Mouse (Mus musculus): ENCODE results near the gene Bbip1. TPM values are rescaled to one million over a fixed set of nuclear protein-coding genes. Genes with fewer than 3 reads are reported as not detected.

The Bbip1 gene
- polyA plus RNA-seq, 1 experiment from 2014 or later = 52.8 TPM

GRCm38 (mm10) chr19:53898970-53899900 lies 45.2 kb downstream of the Bbip1 start:
- Histone ChIP-seq H3K27me3 (ENCODE audit: control insufficient read depth, insufficient read depth, low read length) (no peaks in the 10 kb centered on the region), H3K9me3 (ENCODE audit: control insufficient read depth, low read length) (no peaks in the 10 kb centered on the region), H3K27ac (replicated peaks) (no peak overlapping the region), H3K36me3 (ENCODE audit: control insufficient read depth, insufficient read depth, low read length) (no peaks in the 10 kb centered on the region), H3K4me3 (ENCODE audit: low read depth, low read length) (no peak overlapping the region), H3K4me2 (replicated peaks; ENCODE audit: low read depth) (no peak overlapping the region), H3K9ac (ENCODE audit: low read length) (no peak overlapping the region), H3K4me1 (replicated peaks; ENCODE audit: control insufficient read depth, insufficient read depth) (peaks cover 4% of the 10 kb centered on the region; the same call in 1 of the 2 replicates)
- DNase-seq (ENCODE audit: low spot score) = peak; percentile 7
- 76% methylated on average over 25 of the region's 25 CpGs for WGBS
- TF ChIP-seq CTCF (IDR thresholded peaks at IDR 0.05; ENCODE audit: low read depth) = no peak
- no peak for TF ChIP-seq EP300 (optimal IDR thresholded peaks at IDR 0.05)
- no peak for ATAC-seq (ENCODE audit: low FRiP score, low TSS enrichment)

GRCm38 (mm10) chr19:53898498-53898897 lies 45.9 kb downstream of the Bbip1 start:
- Histone ChIP-seq H3K27ac (replicated peaks) (peak overlapping the region; percentile 59), H3K4me3 (ENCODE audit: low read depth, low read length) (no peak overlapping the region), H3K27me3 (ENCODE audit: control insufficient read depth, insufficient read depth, low read length) (no peaks in the 10 kb centered on the region), H3K9me3 (ENCODE audit: control insufficient read depth, low read length) (no peaks in the 10 kb centered on the region), H3K9ac (ENCODE audit: low read length) (no peak overlapping the region), H3K36me3 (ENCODE audit: control insufficient read depth, insufficient read depth, low read length) (no peaks in the 10 kb centered on the region), H3K4me1 (replicated peaks; ENCODE audit: control insufficient read depth, insufficient read depth) (peaks cover 10% of the 10 kb centered on the region; the same call in 1 of the 2 replicates), H3K4me2 (replicated peaks; ENCODE audit: low read depth) (no peak overlapping the region)
- WGBS = 80% methylated on average over 4 of the region's 4 CpGs
- ATAC-seq (ENCODE audit: low FRiP score, low TSS enrichment) (no peak), DNase-seq (ENCODE audit: low spot score) (peak; percentile 13)
- no peak for TF ChIP-seq EP300 (optimal IDR thresholded peaks at IDR 0.05)
- TF ChIP-seq CTCF (IDR thresholded peaks at IDR 0.05; ENCODE audit: low read depth) = no peak

GRCm38 (mm10) chr19:53898046-53898445 lies 46.4 kb downstream of the Bbip1 start:
- TF ChIP-seq CTCF (IDR thresholded peaks at IDR 0.05; ENCODE audit: low read depth) (no peak), EP300 (optimal IDR thresholded peaks at IDR 0.05) (no peak)
- 67% methylated on average over 5 of the region's 5 CpGs for WGBS
- Histone ChIP-seq H3K4me1 (replicated peaks; ENCODE audit: control insufficient read depth, insufficient read depth) (peaks cover 12% of the 10 kb centered on the region; the same call in 1 of the 2 replicates), H3K9ac (ENCODE audit: low read length) (no peak overlapping the region), H3K27ac (replicated peaks) (peak overlapping the region; percentile 59), H3K27me3 (ENCODE audit: control insufficient read depth, insufficient read depth, low read length) (no peaks in the 10 kb centered on the region), H3K9me3 (ENCODE audit: control insufficient read depth, low read length) (no peaks in the 10 kb centered on the region), H3K4me2 (replicated peaks; ENCODE audit: low read depth) (no peak overlapping the region), H3K36me3 (ENCODE audit: control insufficient read depth, insufficient read depth, low read length) (no peaks in the 10 kb centered on the region), H3K4me3 (ENCODE audit: low read depth, low read length) (no peak overlapping the region)
- DNase-seq (ENCODE audit: low spot score) (peak; percentile 10), ATAC-seq (ENCODE audit: low FRiP score, low TSS enrichment) (no peak)

- peak overlapping the region; percentile 23; the same call in 1 of the 2 replicates for H3K9ac ChIP-seq (ENCODE audit: low read length)
- DNase-seq (ENCODE audit: low spot score) (peak; percentile 70), ATAC-seq (ENCODE audit: low FRiP score, low TSS enrichment) (peak; percentile 73)
- H3K27me3 ChIP-seq (ENCODE audit: control insufficient read depth, insufficient read depth, low read length) = no peaks in the 10 kb centered on the region
- no peak overlapping the region for H3K4me2 ChIP-seq (replicated peaks; ENCODE audit: low read depth)
- H3K9me3 ChIP-seq (ENCODE audit: control insufficient read depth, low read length) = no peaks in the 10 kb centered on the region
- WGBS = 39% methylated on average over 12 of the region's 12 CpGs
- no peak overlapping the region for H3K4me3 ChIP-seq (ENCODE audit: low read depth, low read length)
- no peak for TF ChIP-seq CTCF (IDR thresholded peaks at IDR 0.05; ENCODE audit: low read depth)
- TF ChIP-seq EP300 (optimal IDR thresholded peaks at IDR 0.05) = peak; percentile 78
- peaks cover 25% of the 10 kb centered on the region for H3K4me1 ChIP-seq (replicated peaks; ENCODE audit: control insufficient read depth, insufficient read depth)
- no peaks in the 10 kb centered on the region for H3K36me3 ChIP-seq (ENCODE audit: control insufficient read depth, insufficient read depth, low read length)
- peak overlapping the region; percentile 88 for H3K27ac ChIP-seq (replicated peaks)
Observed at GRCm38 (mm10) chr19:53894538-53895121, 49.8 kb downstream of the Bbip1 start.

GRCm38 (mm10) chr19:53893711-53894171 lies 50.7 kb downstream of the Bbip1 start:
- Histone ChIP-seq H3K9ac (ENCODE audit: low read length) (peak overlapping the region; percentile 27; the same call in 1 of the 2 replicates), H3K9me3 (ENCODE audit: control insufficient read depth, low read length) (no peaks in the 10 kb centered on the region), H3K27ac (replicated peaks) (peak overlapping the region; percentile 88), H3K36me3 (ENCODE audit: control insufficient read depth, insufficient read depth, low read length) (no peaks in the 10 kb centered on the region), H3K4me1 (replicated peaks; ENCODE audit: control insufficient read depth, insufficient read depth) (peaks cover 25% of the 10 kb centered on the region), H3K27me3 (ENCODE audit: control insufficient read depth, insufficient read depth, low read length) (no peaks in the 10 kb centered on the region), H3K4me3 (ENCODE audit: low read depth, low read length) (no peak overlapping the region), H3K4me2 (replicated peaks; ENCODE audit: low read depth) (no peak overlapping the region)
- DNase-seq (ENCODE audit: low spot score) (peak; percentile 46), ATAC-seq (ENCODE audit: low FRiP score, low TSS enrichment) (0 out of 2 replicates have a peak, but pooled peaks have one; percentile 6)
- no peak for TF ChIP-seq EP300 (optimal IDR thresholded peaks at IDR 0.05)
- TF ChIP-seq CTCF (IDR thresholded peaks at IDR 0.05; ENCODE audit: low read depth) = no peak
- WGBS = 14% methylated on average over 3 of the region's 3 CpGs

Measured in stomach, postnatal 0 days (tissue).